In genomic region chr17:37270058-37270701, GRCm38 (mm10) we compare ENCODE assay signal across 8 mouse cellular contexts. TPM values are rescaled to one million over a fixed set of nuclear protein-coding genes. Genes with fewer than 3 reads are reported as not detected.
DNase-seq lines count a peak whose midpoint lies in the region; ATAC-seq and TF ChIP-seq lines count a peak whose summit lies in the region.

H2-M3 (plus strand) TSS chr17:37270220.

- 0 out of 2 replicates have a peak, but pooled peaks cover 4% of the 10 kb centered on the region for H3K4me1 ChIP-seq in heart, embryonic 12.5 days (replicated peaks)
- H3K4me1 ChIP-seq in kidney, postnatal 0 days (replicated peaks; ENCODE audit: insufficient read depth, low read length) = no peaks in the 10 kb centered on the region
- no peaks in the 10 kb centered on the region for H3K4me1 ChIP-seq in liver, embryonic 11.5 days (replicated peaks; ENCODE audit: control insufficient read depth, insufficient read depth, low read length)
- no peaks in the 10 kb centered on the region for H3K4me1 ChIP-seq in stomach, embryonic 14.5 days (ENCODE audit: control insufficient read depth, insufficient read depth, low read length)

- H3K36me3 ChIP-seq in C2C12 (ENCODE audit: control insufficient read depth, insufficient read depth) = no peaks in the 10 kb centered on the region
- no peaks in the 10 kb centered on the region for H3K36me3 ChIP-seq in heart, embryonic 12.5 days
- no peaks in the 10 kb centered on the region for H3K36me3 ChIP-seq in kidney, postnatal 0 days (ENCODE audit: insufficient read depth, low read length)
- no peaks in the 10 kb centered on the region for H3K36me3 ChIP-seq in liver, embryonic 11.5 days (ENCODE audit: control insufficient read depth, insufficient read depth, low read length)
- H3K36me3 ChIP-seq in stomach, embryonic 14.5 days (ENCODE audit: control insufficient read depth, insufficient read depth, low read length) = no peaks in the 10 kb centered on the region

- peak; percentile 80 for ATAC-seq in erythroid progenitor cell, adult 5-6 weeks (replicated peaks; ENCODE audit: low FRiP score, poor library complexity, severe bottlenecking)
- ATAC-seq in heart, embryonic 12.5 days (ENCODE audit: insufficient number of reproducible peaks, low FRiP score) = peak; percentile 88
- peak; percentile 98 for ATAC-seq in kidney, postnatal 0 days (replicated peaks; ENCODE audit: low FRiP score, low read depth)
- peak; percentile 90 for ATAC-seq in liver, embryonic 11.5 days (replicated peaks; ENCODE audit: low FRiP score)
- peak; percentile 95 for ATAC-seq in stomach, embryonic 14.5 days (ENCODE audit: insufficient number of reproducible peaks, insufficient read depth, low FRiP score, low read depth)

- WGBS in heart, embryonic 12.5 days = 2% methylated on average over 26 of the region's 26 CpGs
- 5% methylated on average over 26 of the region's 26 CpGs for WGBS in kidney, postnatal 0 days
- 3% methylated on average over 26 of the region's 26 CpGs for WGBS in liver, embryonic 11.5 days
- WGBS in stomach, embryonic 14.5 days = 4% methylated on average over 26 of the region's 26 CpGs

- no peak within 1 kb of the TSS for H3ac ChIP-seq in C2C12 (ENCODE audit: control insufficient read depth, insufficient read length, low read depth)

- H3K9ac ChIP-seq in heart, embryonic 12.5 days = 0 out of 2 replicates have a peak within 1 kb of the TSS, but pooled peaks have one; percentile 16
- 0 out of 2 replicates have a peak within 1 kb of the TSS, but pooled peaks have one; percentile 18 for H3K9ac ChIP-seq in kidney, postnatal 0 days (ENCODE audit: low read depth, low read length)
- peak within 1 kb of the TSS; percentile 7; the same call in 1 of the 2 replicates for H3K9ac ChIP-seq in liver, embryonic 11.5 days (ENCODE audit: low read depth, low read length)
- no peak within 1 kb of the TSS for H3K9ac ChIP-seq in stomach, embryonic 14.5 days (replicated peaks; ENCODE audit: low read depth, low read length)

- H3K27ac ChIP-seq in heart, embryonic 12.5 days (ENCODE audit: poor library complexity, severe bottlenecking) = no peak within 1 kb of the TSS
- H3K27ac ChIP-seq in kidney, postnatal 0 days = no peak within 1 kb of the TSS
- no peak within 1 kb of the TSS for H3K27ac ChIP-seq in liver, embryonic 11.5 days (ENCODE audit: low read depth, low read length)
- no peak within 1 kb of the TSS for H3K27ac ChIP-seq in stomach, embryonic 14.5 days (ENCODE audit: low read length)

- DNase-seq in brain, embryonic 18.5 days (ENCODE audit: low read depth, low spot score) = peak; percentile 54
- peak; percentile 89 for DNase-seq in kidney, postnatal 0 days (ENCODE audit: low spot score)
- DNase-seq in liver, embryonic 11.5 days (ENCODE audit: low spot score) = peak; percentile 66
- DNase-seq in naive thymus-derived CD4-positive, alpha-beta T cell, adult 2 months (ENCODE audit: low read depth) = peak; percentile 99

- H3K4me2 ChIP-seq in heart, embryonic 12.5 days = peak within 1 kb of the TSS; percentile 98
- H3K4me2 ChIP-seq in kidney, postnatal 0 days (ENCODE audit: low read length) = peak within 1 kb of the TSS; percentile 98
- H3K4me2 ChIP-seq in liver, embryonic 11.5 days = peak within 1 kb of the TSS; percentile 77
- peak within 1 kb of the TSS; percentile 91 for H3K4me2 ChIP-seq in stomach, embryonic 14.5 days (replicated peaks; ENCODE audit: low read depth, low read length)

- no peaks in the 10 kb centered on the region for H3K79me2 ChIP-seq in C2C12 (ENCODE audit: control insufficient read depth, insufficient read depth)

- H3K9me3 ChIP-seq in heart, embryonic 12.5 days (replicated peaks) = no peaks in the 10 kb centered on the region
- no peaks in the 10 kb centered on the region for H3K9me3 ChIP-seq in kidney, postnatal 0 days (replicated peaks; ENCODE audit: low read length)
- no peaks in the 10 kb centered on the region for H3K9me3 ChIP-seq in liver, embryonic 11.5 days (ENCODE audit: control insufficient read depth, low read length)
- no peaks in the 10 kb centered on the region for H3K9me3 ChIP-seq in stomach, embryonic 14.5 days (ENCODE audit: control insufficient read depth, low read depth, low read length)

- no peaks in the 10 kb centered on the region for H3K79me3 ChIP-seq in C2C12 (ENCODE audit: low read depth)

- peak within 1 kb of the TSS; percentile 31 for H3K4me3 ChIP-seq in C2C12 (ENCODE audit: insufficient read depth, poor library complexity, severe bottlenecking)
- H3K4me3 ChIP-seq in heart, embryonic 12.5 days = peak within 1 kb of the TSS; percentile 59
- H3K4me3 ChIP-seq in kidney, postnatal 0 days (replicated peaks; ENCODE audit: low read depth, low read length) = peak within 1 kb of the TSS; percentile 57
- H3K4me3 ChIP-seq in liver, embryonic 11.5 days (ENCODE audit: low read depth, low read length) = peak within 1 kb of the TSS; percentile 49
- peak within 1 kb of the TSS; percentile 44 for H3K4me3 ChIP-seq in stomach, embryonic 14.5 days (ENCODE audit: low read depth, low read length)

- no peak for TF ChIP-seq CTCF in C2C12 (IDR thresholded peaks at IDR 0.05; ENCODE audit: control insufficient read depth, insufficient read depth, insufficient read length)
- no peak for TF ChIP-seq CTCF in kidney, postnatal 0 days (IDR thresholded peaks at IDR 0.05; ENCODE audit: low read depth)

- H3K27me3 ChIP-seq in C2C12 (ENCODE audit: control insufficient read depth, insufficient read depth, insufficient read length) = no peaks in the 10 kb centered on the region
- no peaks in the 10 kb centered on the region; the same call in 1 of the 2 replicates for H3K27me3 ChIP-seq in heart, embryonic 12.5 days (replicated peaks)
- H3K27me3 ChIP-seq in kidney, postnatal 0 days (ENCODE audit: insufficient read depth, low read length) = no peaks in the 10 kb centered on the region
- no peaks in the 10 kb centered on the region; the same call in 1 of the 2 replicates for H3K27me3 ChIP-seq in liver, embryonic 11.5 days (replicated peaks; ENCODE audit: control insufficient read depth, insufficient read depth, low read length)
- no peaks in the 10 kb centered on the region for H3K27me3 ChIP-seq in stomach, embryonic 14.5 days (ENCODE audit: control insufficient read depth, insufficient read depth, low read length)

TF ChIP-seq in C2C12, 6 proteins besides CTCF, POLR2A, EP300 and RAD21:
- TF ChIP-seq MAX (IDR thresholded peaks at IDR 0.05) (peak; percentile 4), MYOG (IDR thresholded peaks at IDR 0.05; ENCODE audit: control insufficient read depth, extremely low read depth, insufficient read length) (no peak), USF1 (IDR thresholded peaks at IDR 0.05; ENCODE audit: low read depth) (no peak), FOSL1 (IDR thresholded peaks at IDR 0.05; ENCODE audit: insufficient read depth, low read length, poor library complexity, severe bottlenecking) (no peak), CEBPB (IDR thresholded peaks at IDR 0.05; ENCODE audit: low read depth) (no peak), MYOD1 (IDR thresholded peaks at IDR 0.05; ENCODE audit: control insufficient read depth, insufficient read length, low read depth) (no peak)

RNA-seq across cellular contexts. Expression of gene H2-M3, which starts in this region (rescaled TPM):
- 2.0 TPM for polyA plus RNA-seq in C2C12 (2012; fragmentation: generic; extraction: Trizol)
- 1.3 TPM in 1 of 2 replicates, not detected in the other for total RNA-seq in erythroid progenitor cell, adult 5-6 weeks (2015; ENCODE audit: low replicate concordance)
- total RNA-seq in erythroid progenitor cell, adult 5-6 weeks (2017; ENCODE audit: low replicate concordance) = 5.3 and 6.8 TPM in 2 replicates
- polyA plus RNA-seq in heart, embryonic 12.5 days (2016; fragmentation: Nextera tagmentation; extraction: Ambion mirVana) = 0.57 and 0.74 TPM in 2 replicates
- 2.3 and 2.8 TPM in 2 replicates for polyA plus RNA-seq in kidney, postnatal 0 days (2015; fragmentation: Nextera tagmentation; extraction: Ambion mirVana)
- polyA plus RNA-seq in liver, embryonic 11.5 days (2014; fragmentation: Nextera tagmentation; extraction: Ambion mirVana) = 1.4 and 1.9 TPM in 2 replicates
- 2.9 and 4.3 TPM in 2 replicates for polyA plus RNA-seq in stomach, embryonic 14.5 days (2014; fragmentation: Nextera tagmentation; extraction: Ambion mirVana)

Comparison
In these comparisons a context has a peak if more than half of its experiments do, and no peak if none do; other contexts are left out.
1. Peak in ATAC-seq, H3K4me3 ChIP-seq, H3K9ac ChIP-seq and H3K4me2 ChIP-seq in heart, embryonic 12.5 days; RNA of the gene not detected or under 1 TPM.